Mouse (Mus musculus) cerebellum, adult 2 months (tissue): Measurements from ENCODE around the gene Gipc1. TPM values are rescaled to one million over a fixed set of nuclear protein-coding genes. Genes with fewer than 3 reads are reported as not detected.

Experiments used
- DNase-seq, 2 experiments: peaks; one replicate each; pipeline ENCODE4 v3.0.0; 2021
- H3K27ac ChIP-seq: fragments of 200-500 bp; 2 replicates; pipeline ENCODE4 v1.5.1; 2012; ENCODE audit warnings: low read length, control low read depth, inconsistent platforms; ENCODE audit not compliant: insufficient read depth
- H3K27me3 ChIP-seq: fragments of 200-500 bp; 2 replicates; pipeline ENCODE4 v1.6.1; 2012; ENCODE audit warnings: inconsistent platforms, mild to moderate bottlenecking, low read length, moderate library complexity; ENCODE audit not compliant: control insufficient read depth, insufficient read depth
- H3K4me1 ChIP-seq: fragments of 200-500 bp; 2 replicates; pipeline ENCODE4 v1.6.1; 2011; ENCODE audit warnings: low read length; ENCODE audit not compliant: control insufficient read depth, insufficient read depth
- H3K4me3 ChIP-seq: fragments of 200-500 bp; replicated peaks from 2 replicates; pipeline ENCODE3; 2011; ENCODE audit warnings: mild to moderate bottlenecking, low read depth, low read length, control low read depth; ENCODE audit not compliant: insufficient read depth
- CTCF ChIP-seq: fragments of 200-500 bp; IDR thresholded peaks from 2 replicates; pipeline ENCODE4 v1.5.1; 2011; ENCODE audit warnings: low read depth, mild to moderate bottlenecking, control low read depth, low read length, moderate library complexity, borderline replicate concordance; ENCODE audit not compliant: insufficient read depth
- POLR2A ChIP-seq: fragments of 200-500 bp; IDR thresholded peaks from 2 replicates; pipeline ENCODE4 v1.6.1; 2011; ENCODE audit warnings: low read length, control low read depth, borderline replicate concordance; ENCODE audit not compliant: insufficient read depth
- WGBS: fragments of 180-500 bp; shearing (Covaris S2); methylation state at CpG from one replicate; pipeline ENCODE4 v1.1.7; 2018; 5-methylcytosine and 5-hydroxymethylcytosine counted together
- polyA plus RNA-seq: library from polyadenylated mRNA; depleted of rRNA; stranded (reverse); fragments of >200 nt; gene quantifications from 2 replicates; pipeline ENCODE4 v1.2.3, GENCODE M21; 2012

The Gipc1 gene
- polyA plus RNA-seq, 1 experiment: 51.3 TPM

GRCm38 (mm10) chr8:83625676-83626299 lies 26.7 kb upstream of the Gipc1 start:
- 87% methylated on average over 6 of the region's 6 CpGs for WGBS
- no peaks in the 10 kb centered on the region for H3K27me3 ChIP-seq
- H3K27ac ChIP-seq: no peak overlapping the region
- H3K4me1 ChIP-seq: no peaks in the 10 kb centered on the region; the same call in 1 of the 2 replicates
- no peak overlapping the region for H3K4me3 ChIP-seq
- no peak for TF ChIP-seq CTCF
- no peak for DNase-seq

- no peak for DNase-seq
- Histone ChIP-seq H3K27me3 (no peaks in the 10 kb centered on the region), H3K4me1 (no peaks in the 10 kb centered on the region), H3K27ac (no peak overlapping the region), H3K4me3 (no peak overlapping the region)
- TF ChIP-seq POLR2A: no peak
- 86% methylated on average over 7 of the region's 7 CpGs for WGBS
Measured at GRCm38 (mm10) chr8:83632083-83632707, 20.3 kb upstream of the Gipc1 start.

GRCm38 (mm10) chr8:83638856-83639255 lies 13.6 kb upstream of the Gipc1 start:
- H3K27me3 ChIP-seq: no peaks in the 10 kb centered on the region
- H3K27ac ChIP-seq: no peak overlapping the region
- H3K4me1 ChIP-seq: no peaks in the 10 kb centered on the region
- DNase-seq: no peak
- 53% methylated on average over 4 of the region's 4 CpGs for WGBS
- TF ChIP-seq POLR2A (no peak), CTCF (no peak)
- H3K4me3 ChIP-seq: no peak overlapping the region

- Histone ChIP-seq H3K4me1 (no peaks in the 10 kb centered on the region), H3K27me3 (no peaks in the 10 kb centered on the region), H3K4me3 (no peak overlapping the region), H3K27ac (no peak overlapping the region)
- DNase-seq: no peak
- 68% methylated on average over 5 of the region's 5 CpGs for WGBS
- TF ChIP-seq CTCF (no peak), POLR2A (no peak)
Measured at GRCm38 (mm10) chr8:83639649-83640048, 12.8 kb upstream of the Gipc1 start.

- Histone ChIP-seq H3K4me1 (peaks cover 3% of the 10 kb centered on the region; the same call in 1 of the 2 replicates), H3K4me3 (no peak overlapping the region), H3K27ac (no peak overlapping the region), H3K27me3 (no peaks in the 10 kb centered on the region)
- 95% methylated on average over 11 of the region's 11 CpGs for WGBS
- no peak for TF ChIP-seq CTCF
- no peak for TF ChIP-seq POLR2A
- DNase-seq: no peak
Measured at GRCm38 (mm10) chr8:83647511-83647910, 5.0 kb upstream of the Gipc1 start.

- no peak for DNase-seq
- Histone ChIP-seq H3K27me3 (no peaks in the 10 kb centered on the region), H3K27ac (no peak overlapping the region), H3K4me3 (no peak overlapping the region), H3K4me1 (peaks cover 3% of the 10 kb centered on the region; the same call in 1 of the 2 replicates)
- TF ChIP-seq CTCF (no peak), POLR2A (no peak)
- WGBS: 94% methylated on average over 4 of the region's 4 CpGs
Measured at GRCm38 (mm10) chr8:83648031-83648430, 4.4 kb upstream of the Gipc1 start.

- WGBS: 91% methylated on average over 6 of the region's 6 CpGs
- Histone ChIP-seq H3K4me3 (no peak overlapping the region), H3K27ac (no peak overlapping the region), H3K27me3 (no peaks in the 10 kb centered on the region), H3K4me1 (peaks cover 3% of the 10 kb centered on the region; the same call in 1 of the 2 replicates)
- no peak for TF ChIP-seq CTCF
- DNase-seq: no peak
Measured at GRCm38 (mm10) chr8:83649699-83650098, 2.8 kb upstream of the Gipc1 start.
